Mouse (Mus musculus) limb, embryonic 10.5 days (tissue): ENCODE data around the gene Chd4. TPM values are rescaled to one million over a fixed set of nuclear protein-coding genes. Genes with fewer than 3 reads are reported as not detected.
"Not testable (repeated sequence)": the region's sequence is repeated elsewhere in the genome, so short reads cannot be mapped to it uniquely, and the experiment has no call there.

Source experiments
- DNase-seq: peaks from one replicate; pipeline ENCODE4 v3.0.0-alpha.2; 2017; ENCODE audit warnings: low spot score
- H3K27ac ChIP-seq: fragments of 300-500 bp; sonication (generic); 2 replicates; pipeline ENCODE4 v1.5.1; 2016; ENCODE audit warnings: mild to moderate bottlenecking
- H3K27me3 ChIP-seq: fragments of 300-500 bp; sonication (generic); 2 replicates; pipeline ENCODE4 v1.6.1; 2016; ENCODE audit warnings: low read depth, mild to moderate bottlenecking; ENCODE audit not compliant: poor library complexity, severe bottlenecking
- H3K36me3 ChIP-seq: fragments of 300-500 bp; sonication (generic); 2 replicates; pipeline ENCODE4 v1.6.1; 2016; ENCODE audit warnings: mild to moderate bottlenecking, moderate library complexity
- H3K4me1 ChIP-seq: fragments of 300-500 bp; sonication (generic); 2 replicates; pipeline ENCODE4 v1.6.1; 2016
- H3K4me3 ChIP-seq: fragments of 300-500 bp; sonication (generic); 2 replicates; pipeline ENCODE4 v1.5.1; 2016; ENCODE audit warnings: mild to moderate bottlenecking, moderate library complexity
- H3K9me3 ChIP-seq: fragments of 300-500 bp; sonication (generic); replicated peaks from 2 replicates; pipeline ENCODE4 v1.6.1; 2016; ENCODE audit warnings: mild to moderate bottlenecking
- WGBS: fragments of 180-500 bp; shearing (Covaris S2); methylation state at CpG from one replicate; pipeline ENCODE4 v1.1.7; 2016; 5-methylcytosine and 5-hydroxymethylcytosine counted together
- polyA plus RNA-seq: library from polyadenylated mRNA; unstranded; fragments of >200 nt; fragmentation: Nextera tagmentation; extraction: Ambion mirVana; gene quantifications from 2 replicates; pipeline ENCODE4 v1.2.1, GENCODE M21; 2016

Gene Chd4
- polyA plus RNA-seq, 1 experiment from 2014 or later = 109 TPM

GRCm38 (mm10) chr6:125160558-125160853 is 64.7 kb downstream of the Chd4 start:
- H3K9me3 ChIP-seq = no peaks in the 10 kb centered on the region
- H3K27me3 ChIP-seq = no peaks in the 10 kb centered on the region
- peak; percentile 42 for DNase-seq
- 78% methylated on average over 10 of the region's 10 CpGs for WGBS
- no peak overlapping the region for H3K27ac ChIP-seq
- H3K36me3 ChIP-seq = peaks cover 92% of the 10 kb centered on the region
- no peak overlapping the region for H3K4me3 ChIP-seq
- peaks cover 29% of the 10 kb centered on the region for H3K4me1 ChIP-seq

GRCm38 (mm10) chr6:125160854-125161760 is 65.3 kb downstream of the Chd4 start:
- H3K36me3 ChIP-seq = peaks cover 87% of the 10 kb centered on the region
- H3K9me3 ChIP-seq = no peaks in the 10 kb centered on the region
- H3K27me3 ChIP-seq = no peaks in the 10 kb centered on the region
- WGBS = 17% methylated on average over 22 of the region's 22 CpGs
- H3K27ac ChIP-seq = no peak overlapping the region
- peak; percentile 67 for DNase-seq
- 0 out of 2 replicates have a peak overlapping the region, but pooled peaks have one; percentile 7 for H3K4me3 ChIP-seq
- H3K4me1 ChIP-seq = peaks cover 31% of the 10 kb centered on the region

GRCm38 (mm10) chr6:125161971-125162370 is 66.2 kb downstream of the Chd4 start:
- Histone ChIP-seq H3K4me1 (peaks cover 40% of the 10 kb centered on the region), H3K36me3 (peaks cover 80% of the 10 kb centered on the region)
- H3K9me3 ChIP-seq, H3K27me3 ChIP-seq, H3K27ac ChIP-seq, H3K4me3 ChIP-seq: not testable (repeated sequence)
- WGBS = 17% methylated on average over 4 of the region's 5 CpGs
- peak; percentile 69 for DNase-seq

- not testable (repeated sequence) for H3K9me3 ChIP-seq, H3K27ac ChIP-seq, H3K27me3 ChIP-seq, DNase-seq
- Histone ChIP-seq H3K36me3 (peaks cover 80% of the 10 kb centered on the region), H3K4me3 (peak overlapping the region; percentile 15; the same call in 1 of the 2 replicates), H3K4me1 (peaks cover 48% of the 10 kb centered on the region)
- WGBS = 81% methylated on average over 13 of the region's 16 CpGs
Measured at GRCm38 (mm10) chr6:125162615-125163305, 67.0 kb downstream of the Chd4 start.

GRCm38 (mm10) chr6:125163801-125164657 is 68.2 kb downstream of the Chd4 start:
- WGBS = 7% methylated on average over 20 of the region's 20 CpGs
- peaks cover 52% of the 10 kb centered on the region for H3K4me1 ChIP-seq
- DNase-seq = peak; percentile 55
- peak overlapping the region; percentile 98 for H3K27ac ChIP-seq
- peak overlapping the region; percentile 74 for H3K4me3 ChIP-seq
- H3K27me3 ChIP-seq = no peaks in the 10 kb centered on the region
- H3K9me3 ChIP-seq = no peaks in the 10 kb centered on the region
- peaks cover 83% of the 10 kb centered on the region for H3K36me3 ChIP-seq

- Histone ChIP-seq H3K27me3 (no peaks in the 10 kb centered on the region), H3K9me3 (no peaks in the 10 kb centered on the region), H3K4me1 (peaks cover 52% of the 10 kb centered on the region), H3K36me3 (peaks cover 83% of the 10 kb centered on the region), H3K27ac (peak overlapping the region; percentile 98), H3K4me3 (peak overlapping the region; percentile 74)
- under 1% methylated on average over 39 of the region's 39 CpGs for WGBS
- peak; percentile 86 for DNase-seq
Measured at GRCm38 (mm10) chr6:125164672-125165327, 69.0 kb downstream of the Chd4 start.

GRCm38 (mm10) chr6:125165328-125165891 is 69.6 kb downstream of the Chd4 start:
- H3K4me3 ChIP-seq = peak overlapping the region; percentile 74
- DNase-seq = peak; percentile 98
- H3K9me3 ChIP-seq = no peaks in the 10 kb centered on the region
- H3K27me3 ChIP-seq = no peaks in the 10 kb centered on the region
- peaks cover 52% of the 10 kb centered on the region for H3K4me1 ChIP-seq
- under 1% methylated on average over 36 of the region's 36 CpGs for WGBS
- peak overlapping the region; percentile 98 for H3K27ac ChIP-seq
- peaks cover 83% of the 10 kb centered on the region for H3K36me3 ChIP-seq

GRCm38 (mm10) chr6:125166051-125166751 is 70.4 kb downstream of the Chd4 start, which contains the start of gene Gapdh:
Gene Gapdh, minus strand, starts transcription at chr6:125166467.
- Histone ChIP-seq H3K36me3 (peaks cover 83% of the 10 kb centered on the region), H3K27ac (peak within 1 kb of the TSS; percentile 98), H3K4me3 (peak within 1 kb of the TSS; percentile 74), H3K4me1 (peaks cover 44% of the 10 kb centered on the region), H3K27me3 (no peaks in the 10 kb centered on the region), H3K9me3 (no peaks in the 10 kb centered on the region)
- 0% methylated on average over 18 of the region's 18 CpGs for WGBS
- peak; percentile 74 for DNase-seq

- peaks cover 83% of the 10 kb centered on the region for H3K36me3 ChIP-seq
- 24% methylated on average over 10 of the region's 10 CpGs for WGBS
- peak; percentile 57 for DNase-seq
- H3K9me3 ChIP-seq = no peaks in the 10 kb centered on the region
- no peaks in the 10 kb centered on the region for H3K27me3 ChIP-seq
- H3K27ac ChIP-seq = peak overlapping the region; percentile 98
- H3K4me3 ChIP-seq = peak overlapping the region; percentile 74
- peaks cover 39% of the 10 kb centered on the region for H3K4me1 ChIP-seq
Measured at GRCm38 (mm10) chr6:125166861-125167650, 71.3 kb downstream of the Chd4 start.

- Histone ChIP-seq H3K9me3 (no peaks in the 10 kb centered on the region), H3K27me3 (no peaks in the 10 kb centered on the region), H3K36me3 (peaks cover 84% of the 10 kb centered on the region), H3K27ac (no peak overlapping the region), H3K4me1 (peaks cover 33% of the 10 kb centered on the region), H3K4me3 (no peak overlapping the region)
- WGBS = 94% methylated on average over 14 of the region's 14 CpGs
- no peak for DNase-seq
Measured at GRCm38 (mm10) chr6:125168086-125168485, 72.3 kb downstream of the Chd4 start.

- WGBS = 88% methylated on average over 6 of the region's 6 CpGs
- DNase-seq = no peak
Measured at GRCm38 (mm10) chr6:125170194-125170593, 74.4 kb downstream of the Chd4 start.

More at GRCm38 (mm10) chr6:125170194-125170593, 74.4 kb downstream of the Chd4 start:
- Histone ChIP-seq H3K36me3 (peaks cover 84% of the 10 kb centered on the region), H3K9me3 (no peaks in the 10 kb centered on the region), H3K27ac (no peak overlapping the region), H3K27me3 (no peaks in the 10 kb centered on the region), H3K4me1 (peaks cover 23% of the 10 kb centered on the region), H3K4me3 (no peak overlapping the region)
